Mouse (Mus musculus): ENCODE results near the gene Gm11559.
"Not testable (repeated sequence)": the region's sequence is repeated elsewhere in the genome, so short reads cannot be mapped to it uniquely, and the experiment has no call there.

Gm11559 gene

GRCm38 (mm10) chr11:99864176-99864575, at the start of gene Gm11559:
TSS of gene Gm11559 (plus strand) at chr11:99864476.
- DNase-seq (ENCODE audit: low read depth, low spot score): not testable (repeated sequence)

GRCm38 (mm10) chr11:99815566-99815965, 48.7 kb upstream of the Gm11559 start, which contains the start of gene Gm11564:
TSS of gene Gm11564 (minus strand) at chr11:99815666.
- not testable (repeated sequence) for DNase-seq (ENCODE audit: low read depth, low spot score)

GRCm38 (mm10) chr11:99837966-99838365, 26.3 kb upstream of the Gm11559 start, which contains the start of gene 2300003K06Rik:
TSS of gene 2300003K06Rik (minus strand) at chr11:99838066.
- no peak for DNase-seq (ENCODE audit: low read depth, low spot score)

- DNase-seq (ENCODE audit: low read depth, low spot score): no peak
Measured at GRCm38 (mm10) chr11:99842185-99842584, 22.1 kb upstream of the Gm11559 start.

GRCm38 (mm10) chr11:99846746-99847145, 17.5 kb upstream of the Gm11559 start:
- DNase-seq (ENCODE audit: low read depth, low spot score): no peak

- no peak for DNase-seq (ENCODE audit: low read depth, low spot score)
Measured at GRCm38 (mm10) chr11:99851508-99851907, 12.8 kb upstream of the Gm11559 start, which contains the start of gene Krtap4-16. TSS of gene Krtap4-16 (minus strand) at chr11:99851608.

- DNase-seq (ENCODE audit: low read depth, low spot score): no peak
Measured at GRCm38 (mm10) chr11:99854121-99854520, 10.2 kb upstream of the Gm11559 start.

GRCm38 (mm10) chr11:99857617-99858016, 6.7 kb upstream of the Gm11559 start, which contains the start of gene Gm11568:
TSS of gene Gm11568 (plus strand) at chr11:99857917.
- DNase-seq (ENCODE audit: low read depth, low spot score): no peak

GRCm38 (mm10) chr11:99858761-99859160, 5.5 kb upstream of the Gm11559 start:
- no peak for DNase-seq (ENCODE audit: low read depth, low spot score)

GRCm38 (mm10) chr11:99873089-99873488, 8.8 kb downstream of the Gm11559 start, which contains the start of gene Krtap9-1:
TSS of gene Krtap9-1 (plus strand) at chr11:99873389.
- not testable (repeated sequence) for DNase-seq (ENCODE audit: low read depth, low spot score)

- DNase-seq (ENCODE audit: low read depth, low spot score): not testable (repeated sequence)
Measured at GRCm38 (mm10) chr11:99878887-99879286, 14.6 kb downstream of the Gm11559 start, which contains the start of gene Gm11567. TSS of gene Gm11567 (plus strand) at chr11:99879187.

GRCm38 (mm10) chr11:99907620-99908019, 43.3 kb downstream of the Gm11559 start, which contains the start of gene Krtap31-1:
TSS of gene Krtap31-1 (plus strand) at chr11:99907920.
- no peak for DNase-seq (ENCODE audit: low read depth, low spot score)

GRCm38 (mm10) chr11:99914451-99914850, 50.2 kb downstream of the Gm11559 start, which contains the start of gene Gm11565:
TSS of gene Gm11565 (plus strand) at chr11:99914751.
- DNase-seq (ENCODE audit: low read depth, low spot score): no peak

Measured in retina, adult 2 months (tissue).